In the genomic region with DNA sequence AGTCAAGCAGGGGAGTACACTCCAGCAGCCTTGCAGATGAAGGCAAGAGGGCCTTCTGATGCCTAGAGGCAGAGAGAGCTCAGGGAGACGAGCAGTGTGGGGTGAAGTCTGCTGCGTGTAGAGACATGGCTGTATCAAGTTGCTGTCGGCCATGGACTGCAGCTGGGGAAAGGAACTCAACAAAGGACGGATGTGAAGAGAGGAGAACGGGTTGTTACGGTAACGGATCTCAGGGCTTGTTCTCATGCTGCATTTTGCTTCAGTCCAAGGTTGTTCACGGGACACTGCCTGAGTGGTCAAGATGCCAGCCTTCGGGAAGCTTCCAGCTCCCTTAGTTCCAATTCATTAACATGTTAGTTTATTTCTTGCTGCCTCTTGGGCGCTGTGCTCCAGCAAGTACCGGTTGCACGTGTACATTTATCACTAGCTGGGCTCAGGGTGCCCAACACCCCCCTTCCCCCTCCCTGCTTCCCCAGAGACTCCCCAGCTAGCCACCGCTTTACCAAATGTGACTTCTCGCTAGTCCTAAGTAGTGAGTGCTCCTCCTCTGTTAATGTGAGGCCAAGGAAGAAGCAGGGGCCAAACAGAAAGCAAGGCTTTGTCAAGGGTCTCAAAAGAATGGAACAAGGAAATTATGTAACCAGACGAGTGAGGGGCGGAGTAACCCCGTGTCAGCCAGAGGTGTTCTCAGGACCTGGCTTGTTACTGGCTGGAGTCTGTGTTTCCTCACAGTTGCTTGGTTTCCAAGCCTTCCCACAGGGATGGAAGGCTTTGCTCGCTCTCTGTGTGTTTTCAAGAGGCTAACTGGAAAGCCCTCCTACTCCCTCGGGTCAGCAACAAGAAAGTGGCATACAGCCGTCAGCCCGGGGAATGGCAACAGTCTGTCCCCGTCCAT, we compare ENCODE assay signal across 9 mouse cellular contexts.
DNase-seq lines count a peak whose midpoint lies in the region; ATAC-seq and TF ChIP-seq lines count a peak whose summit lies in the region.
"Had no signal": no experiment of that assay in that cellular context is flagged by ENCODE, and none has a peak within 500 bp of the region (broad histone marks: within the 10 kb centered on the region; RNA-seq: fewer than 3 reads in every experiment).

No protein-coding gene starts in this region.

- no peak overlapping the region for H3K4me3 ChIP-seq in limb, embryonic 14.5 days (replicated peaks; ENCODE audit: low read length)
- H3K4me3 ChIP-seq in neural tube, embryonic 15.5 days (replicated peaks): no peak overlapping the region
- H3K4me3 ChIP-seq: myocyte had no signal

- DNase-seq in cerebellum, postnatal 10 days: peak; percentile 45 to 46
- DNase-seq in cerebellum, adult 9-10 months: no peak
- peak; percentile 35 to 53 for DNase-seq in right cerebral cortex, postnatal 10 days (ENCODE audit: low spot score in 2 of 2)
- no peak for DNase-seq in right cerebral cortex, postnatal 14 days
- DNase-seq in limb, embryonic 14.5 days (ENCODE audit: low spot score): peak; percentile 28
- no peak for DNase-seq in right cerebral cortex, postnatal 25 days

- H3K36me3 ChIP-seq in limb, embryonic 14.5 days (ENCODE audit: control insufficient read depth, insufficient read depth, low read length): no peaks in the 10 kb centered on the region
- no peaks in the 10 kb centered on the region for H3K36me3 ChIP-seq in neural tube, embryonic 15.5 days

- TF ChIP-seq POLR2A in limb, embryonic 14.5 days (IDR thresholded peaks at IDR 0.05; ENCODE audit: borderline replicate concordance, extremely low read depth, insufficient read depth, insufficient read length): no peak

- H3K9ac ChIP-seq in limb, embryonic 14.5 days (ENCODE audit: low read depth, low read length, severe bottlenecking): no peak overlapping the region
- H3K9ac ChIP-seq in neural tube, embryonic 15.5 days (replicated peaks): 0 out of 2 replicates have a peak overlapping the region, but pooled peaks have one; percentile 2

- H3K9me3 ChIP-seq in limb, embryonic 14.5 days (ENCODE audit: control insufficient read depth, low read length): no peaks in the 10 kb centered on the region
- H3K9me3 ChIP-seq in neural tube, embryonic 15.5 days (replicated peaks): no peaks in the 10 kb centered on the region

- no peaks in the 10 kb centered on the region for H3K27me3 ChIP-seq in limb, embryonic 14.5 days (ENCODE audit: control insufficient read depth, insufficient read depth, low read length)
- no peaks in the 10 kb centered on the region for H3K27me3 ChIP-seq in neural tube, embryonic 15.5 days (replicated peaks)

- H3K4me1 ChIP-seq in limb, embryonic 14.5 days (ENCODE audit: control insufficient read depth, insufficient read depth, low read length): peaks cover 28% of the 10 kb centered on the region
- H3K4me1 ChIP-seq in neural tube, embryonic 15.5 days: peaks cover 41% of the 10 kb centered on the region

- 0 out of 2 replicates have a peak overlapping the region, but pooled peaks have one; percentile 0 for H3K27ac ChIP-seq in limb, embryonic 14.5 days (replicated peaks; ENCODE audit: low read depth, low read length)
- H3K27ac ChIP-seq in neural tube, embryonic 15.5 days (replicated peaks): peak overlapping the region; percentile 81

- ATAC-seq in limb, embryonic 14.5 days (ENCODE audit: low FRiP score, low read depth): peak; percentile 39
- ATAC-seq in neural tube, embryonic 15.5 days (ENCODE audit: low FRiP score): no peak
- no peak for ATAC-seq in erythroblast, adult 5-6 weeks (replicated peaks; ENCODE audit: low FRiP score, poor library complexity, severe bottlenecking)

- WGBS in limb, embryonic 14.5 days: 41% methylated on average over 22 of the region's 22 CpGs
- WGBS in neural tube, embryonic 15.5 days: 27% methylated on average over 22 of the region's 22 CpGs

- peak overlapping the region; percentile 22 for H3K4me2 ChIP-seq in limb, embryonic 14.5 days (replicated peaks; ENCODE audit: low read depth, low read length, severe bottlenecking)
- H3K4me2 ChIP-seq in neural tube, embryonic 15.5 days: peak overlapping the region; percentile 19

Comparison
In these comparisons a context has a peak if more than half of its experiments do, and no peak if none do; other contexts are left out.
1. DNase-seq: peak in cerebellum, postnatal 10 days (2 of 2), right cerebral cortex, postnatal 10 days (2 of 2) and limb, embryonic 14.5 days (single experiment); none in cerebellum, adult 9-10 months (single experiment), right cerebral cortex, postnatal 14 days (single experiment) and right cerebral cortex, postnatal 25 days (single experiment).